Comparison of ENCODE assay signal across 13 mouse cellular contexts in genomic region chr16:87783561-87784304, GRCm38 (mm10).
A peak's percentile ranks its signal among the peaks of the same experiment; 100 is the strongest.
DNase-seq lines count a peak whose midpoint lies in the region; ATAC-seq and TF ChIP-seq lines count a peak whose summit lies in the region.
"Had no signal": no experiment of that assay in that cellular context is flagged by ENCODE, and none has a peak within 500 bp of the region (broad histone marks: within the 10 kb centered on the region; RNA-seq: fewer than 3 reads in every experiment).

No protein-coding gene starts in this region.

- no peaks in the 10 kb centered on the region for H3K9me3 ChIP-seq in heart, embryonic 12.5 days (replicated peaks)
- no peaks in the 10 kb centered on the region for H3K9me3 ChIP-seq in kidney, embryonic 15.5 days (replicated peaks)
- H3K9me3 ChIP-seq in midbrain, postnatal 0 days (ENCODE audit: low read length) = no peaks in the 10 kb centered on the region
- H3K9me3 ChIP-seq: embryonic facial prominence, embryonic 13.5 days; limb, embryonic 13.5 days had no signal

- DNase-seq in gastrocnemius, adult 2 months = no peak
- DNase-seq in gastrocnemius, adult 8-10 months (ENCODE audit: low spot score in 2 of 2) = no peak
- peak; percentile 5 for DNase-seq in NIH3T3 (ENCODE audit: low read depth)
- DNase-seq in midbrain, postnatal 0 days (ENCODE audit: low spot score) = no peak
- DNase-seq in urinary bladder, postnatal 4 days (ENCODE audit: low spot score in 2 of 2) = no peak
- DNase-seq: cerebellum, adult 11 months; gastrocnemius, postnatal 10 days had no signal

- H3K4me3 ChIP-seq in gastrocnemius, adult 2 months = peak overlapping the region; percentile 37
- H3K4me3 ChIP-seq in heart, embryonic 12.5 days = no peak overlapping the region
- H3K4me3 ChIP-seq in kidney, embryonic 15.5 days (replicated peaks) = no peak overlapping the region
- no peak overlapping the region for H3K4me3 ChIP-seq in midbrain, postnatal 0 days (ENCODE audit: low read depth, low read length)
- H3K4me3 ChIP-seq: embryonic facial prominence, embryonic 13.5 days; limb, embryonic 13.5 days had no signal

- H3K27me3 ChIP-seq in heart, embryonic 12.5 days (replicated peaks) = no peaks in the 10 kb centered on the region
- no peaks in the 10 kb centered on the region for H3K27me3 ChIP-seq in kidney, embryonic 15.5 days
- no peaks in the 10 kb centered on the region for H3K27me3 ChIP-seq in midbrain, postnatal 0 days (ENCODE audit: insufficient read depth, low read length)
- H3K27me3 ChIP-seq: embryonic facial prominence, embryonic 13.5 days; limb, embryonic 13.5 days had no signal

- peak overlapping the region; percentile 24; the same call in 1 of the 2 replicates for H3K27ac ChIP-seq in gastrocnemius, adult 2 months
- H3K27ac ChIP-seq in heart, embryonic 12.5 days (ENCODE audit: poor library complexity, severe bottlenecking) = peak overlapping the region; percentile 49
- peak overlapping the region; percentile 48 for H3K27ac ChIP-seq in kidney, embryonic 15.5 days
- no peak overlapping the region for H3K27ac ChIP-seq in midbrain, postnatal 0 days (ENCODE audit: low read depth, low read length)
- H3K27ac ChIP-seq: embryonic facial prominence, embryonic 13.5 days; limb, embryonic 13.5 days had no signal

- 60% methylated on average over 17 of the region's 17 CpGs for WGBS in heart, embryonic 12.5 days
- WGBS in kidney, embryonic 15.5 days = 39% methylated on average over 17 of the region's 17 CpGs
- WGBS in midbrain, postnatal 0 days = 68% methylated on average over 17 of the region's 17 CpGs

- TF ChIP-seq CTCF in gastrocnemius, adult 2 months (IDR thresholded peaks at IDR 0.05) = no peak
- TF ChIP-seq CTCF in midbrain, postnatal 0 days (IDR thresholded peaks at IDR 0.05) = no peak

- peak overlapping the region; percentile 36; the same call in 1 of the 2 replicates for H3K4me2 ChIP-seq in heart, embryonic 12.5 days
- H3K4me2 ChIP-seq in kidney, embryonic 15.5 days = 0 out of 2 replicates have a peak overlapping the region, but pooled peaks have one; percentile 2
- no peak overlapping the region for H3K4me2 ChIP-seq in midbrain, postnatal 0 days (ENCODE audit: low read depth, low read length, poor library complexity, severe bottlenecking)
- H3K4me2 ChIP-seq: embryonic facial prominence, embryonic 13.5 days; limb, embryonic 13.5 days had no signal

- H3K4me1 ChIP-seq in heart, embryonic 12.5 days (replicated peaks) = peaks cover 16% of the 10 kb centered on the region
- peaks cover 36% of the 10 kb centered on the region for H3K4me1 ChIP-seq in kidney, embryonic 15.5 days
- H3K4me1 ChIP-seq in midbrain, postnatal 0 days (ENCODE audit: insufficient read depth, low read length) = no peaks in the 10 kb centered on the region

- no peak overlapping the region for H3K9ac ChIP-seq in heart, embryonic 12.5 days
- no peak overlapping the region for H3K9ac ChIP-seq in kidney, embryonic 15.5 days
- no peak overlapping the region for H3K9ac ChIP-seq in midbrain, postnatal 0 days (replicated peaks; ENCODE audit: low read length, poor library complexity, severe bottlenecking)
- H3K9ac ChIP-seq: embryonic facial prominence, embryonic 13.5 days; limb, embryonic 13.5 days had no signal

- intact Hi-C loops in gastrocnemius, adult 2 months (cut with DNase I) = no loop called here

- ATAC-seq in heart, embryonic 12.5 days (ENCODE audit: insufficient number of reproducible peaks, low FRiP score) = no peak
- peak; percentile 68 for ATAC-seq in kidney, embryonic 15.5 days (replicated peaks; ENCODE audit: low FRiP score)
- no peak for ATAC-seq in megakaryocyte-erythroid progenitor cell, adult 5-6 weeks (replicated peaks; ENCODE audit: low FRiP score, low TSS enrichment, poor library complexity, severe bottlenecking)
- no peak for ATAC-seq in midbrain, postnatal 0 days (ENCODE audit: low FRiP score)
- ATAC-seq: CD4-positive, CD25-positive, alpha-beta regulatory T cell, adult 4 months had no signal

- H3K36me3 ChIP-seq in heart, embryonic 12.5 days = no peaks in the 10 kb centered on the region
- no peaks in the 10 kb centered on the region for H3K36me3 ChIP-seq in kidney, embryonic 15.5 days
- no peaks in the 10 kb centered on the region for H3K36me3 ChIP-seq in midbrain, postnatal 0 days (ENCODE audit: insufficient read depth, low read length)
- H3K36me3 ChIP-seq: embryonic facial prominence, embryonic 13.5 days; limb, embryonic 13.5 days had no signal
